Mouse (Mus musculus): ENCODE results near the gene Sumo1. TPM values are rescaled to one million over a fixed set of nuclear protein-coding genes. Genes with fewer than 3 reads are reported as not detected.

The Sumo1 gene
- polyA plus RNA-seq, 1 experiment from 2014 or later = 307 TPM

DNA sequence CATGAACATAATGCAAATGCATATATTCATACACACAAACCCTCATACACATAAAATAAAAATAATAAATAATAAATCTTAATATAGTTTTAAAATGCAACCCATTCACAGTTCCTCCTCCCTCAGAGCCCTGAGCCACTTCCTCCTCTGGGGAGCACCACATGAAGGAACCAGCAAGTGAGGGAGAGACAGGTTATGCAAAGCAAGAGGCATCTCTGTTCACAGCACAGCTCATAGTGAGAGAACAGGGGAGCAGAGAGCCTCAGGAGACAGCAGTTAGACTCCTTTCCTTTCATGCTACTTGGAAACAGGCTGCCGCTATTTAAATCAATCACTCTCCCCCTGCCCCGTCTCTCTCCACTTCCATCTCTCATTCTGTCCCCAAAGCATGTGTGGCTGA, 107.1 kb downstream of the Sumo1 start:
- H3K4me3 ChIP-seq (ENCODE audit: low read length) = no peak overlapping the region
- 57% methylated on average over 2 of the region's 2 CpGs for WGBS
- no peaks in the 10 kb centered on the region for H3K27me3 ChIP-seq (replicated peaks; ENCODE audit: control insufficient read depth, insufficient read depth, low read length)
- no peaks in the 10 kb centered on the region; the same call in 1 of the 2 replicates for H3K4me1 ChIP-seq (ENCODE audit: control insufficient read depth, insufficient read depth, low read depth, low read length)
- no peak overlapping the region for H3K4me2 ChIP-seq (ENCODE audit: low read length)
- no peak overlapping the region for H3K9ac ChIP-seq (ENCODE audit: low read depth, low read length)
- 0 out of 2 replicates have a peak, but pooled peaks cover 2% of the 10 kb centered on the region for H3K9me3 ChIP-seq (ENCODE audit: control insufficient read depth, low read length)
- H3K36me3 ChIP-seq (ENCODE audit: control insufficient read depth, insufficient read depth, low read length) = no peaks in the 10 kb centered on the region
- H3K27ac ChIP-seq (ENCODE audit: low read depth, low read length) = no peak overlapping the region
- ATAC-seq = no peak

DNA sequence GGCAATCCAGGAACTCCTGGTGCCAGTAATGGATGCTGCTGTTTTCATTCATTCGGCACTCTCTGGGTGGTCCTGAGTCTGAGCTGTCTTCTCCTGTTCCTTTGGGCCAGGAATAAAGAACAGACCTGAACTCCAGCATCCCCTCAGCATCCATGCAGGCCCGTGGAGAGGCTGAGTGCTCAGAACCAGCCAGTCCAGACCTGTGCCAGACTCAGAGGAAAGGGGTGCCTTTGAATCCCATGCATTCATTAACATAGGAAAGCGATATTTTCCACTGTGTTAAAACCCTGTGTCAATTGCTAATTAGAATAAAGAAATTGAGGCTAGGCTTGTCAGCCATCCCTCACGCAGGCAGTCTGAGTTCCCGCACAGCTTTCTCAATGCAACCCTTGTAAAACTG, 116.9 kb downstream of the Sumo1 start:
- no peaks in the 10 kb centered on the region for H3K9me3 ChIP-seq (ENCODE audit: control insufficient read depth, low read length)

DNA sequence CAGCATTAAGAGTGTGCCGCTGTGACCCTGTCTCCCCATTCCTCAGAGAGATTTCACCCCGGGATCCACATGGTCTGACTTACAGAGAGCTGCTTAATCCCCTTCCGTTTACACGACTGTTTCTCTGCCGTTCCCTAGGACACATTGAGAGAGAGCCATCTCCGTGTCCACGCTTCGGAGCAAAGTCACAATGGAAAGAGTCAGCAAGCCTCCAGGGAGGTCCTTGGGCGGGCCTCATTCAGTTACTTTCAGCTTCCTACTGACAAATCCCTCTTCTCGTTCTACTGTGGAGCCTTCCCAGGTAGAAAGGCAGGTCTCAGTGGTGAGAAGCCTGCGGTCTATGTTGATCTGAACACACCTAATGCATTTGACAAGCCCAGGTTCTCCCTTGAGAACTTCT, 119.6 kb downstream of the Sumo1 start:
- Histone ChIP-seq H3K4me2 (ENCODE audit: low read length) (no peak overlapping the region), H3K27ac (ENCODE audit: low read depth, low read length) (no peak overlapping the region), H3K27me3 (replicated peaks; ENCODE audit: control insufficient read depth, insufficient read depth, low read length) (no peaks in the 10 kb centered on the region), H3K4me3 (ENCODE audit: low read length) (no peak overlapping the region), H3K36me3 (ENCODE audit: control insufficient read depth, insufficient read depth, low read length) (no peaks in the 10 kb centered on the region), H3K9ac (ENCODE audit: low read depth, low read length) (no peak overlapping the region), H3K9me3 (ENCODE audit: control insufficient read depth, low read length) (no peaks in the 10 kb centered on the region), H3K4me1 (ENCODE audit: control insufficient read depth, insufficient read depth, low read depth, low read length) (no peaks in the 10 kb centered on the region)
- WGBS = 69% methylated on average over 11 of the region's 11 CpGs
- ATAC-seq = no peak

More for the DNA sequence above, 116.9 kb downstream of the Sumo1 start:
- H3K27me3 ChIP-seq (replicated peaks; ENCODE audit: control insufficient read depth, insufficient read depth, low read length) = no peaks in the 10 kb centered on the region
- no peaks in the 10 kb centered on the region for H3K36me3 ChIP-seq (ENCODE audit: control insufficient read depth, insufficient read depth, low read length)
- no peak overlapping the region for H3K4me2 ChIP-seq (ENCODE audit: low read length)
- peak; percentile 72 for ATAC-seq
- no peak overlapping the region for H3K9ac ChIP-seq (ENCODE audit: low read depth, low read length)
- H3K27ac ChIP-seq (ENCODE audit: low read depth, low read length) = no peak overlapping the region
- H3K4me1 ChIP-seq (ENCODE audit: control insufficient read depth, insufficient read depth, low read depth, low read length) = no peaks in the 10 kb centered on the region
- WGBS = 23% methylated on average over 5 of the region's 5 CpGs
- H3K4me3 ChIP-seq (ENCODE audit: low read length) = no peak overlapping the region

DNA sequence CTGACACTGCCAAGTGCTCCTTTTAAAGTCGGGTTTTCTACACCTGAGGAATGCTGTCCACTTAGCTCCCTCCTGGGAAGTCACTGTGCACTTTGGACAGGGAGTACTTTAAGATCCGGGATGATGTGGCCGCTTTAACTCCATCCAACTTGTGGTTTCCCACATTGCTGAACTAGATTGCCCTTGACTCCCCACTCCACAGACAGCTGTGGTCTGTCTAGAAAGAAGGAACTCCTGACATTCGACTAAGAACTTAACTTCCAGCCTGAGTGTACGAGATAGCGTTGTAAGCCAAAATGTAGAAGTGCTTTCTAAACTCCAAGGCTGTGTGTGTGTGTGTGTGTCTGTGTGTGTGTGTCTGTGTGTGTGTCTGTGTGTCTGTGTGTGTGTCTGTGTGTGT, 120.4 kb downstream of the Sumo1 start:
- Histone ChIP-seq H3K4me2 (ENCODE audit: low read length) (no peak overlapping the region), H3K4me1 (ENCODE audit: control insufficient read depth, insufficient read depth, low read depth, low read length) (no peaks in the 10 kb centered on the region), H3K27me3 (replicated peaks; ENCODE audit: control insufficient read depth, insufficient read depth, low read length) (no peaks in the 10 kb centered on the region), H3K9ac (ENCODE audit: low read depth, low read length) (no peak overlapping the region), H3K27ac (ENCODE audit: low read depth, low read length) (no peak overlapping the region), H3K9me3 (ENCODE audit: control insufficient read depth, low read length) (no peaks in the 10 kb centered on the region), H3K4me3 (ENCODE audit: low read length) (no peak overlapping the region), H3K36me3 (ENCODE audit: control insufficient read depth, insufficient read depth, low read length) (no peaks in the 10 kb centered on the region)
- no peak for ATAC-seq
- WGBS = 81% methylated on average over 6 of the region's 6 CpGs

DNA sequence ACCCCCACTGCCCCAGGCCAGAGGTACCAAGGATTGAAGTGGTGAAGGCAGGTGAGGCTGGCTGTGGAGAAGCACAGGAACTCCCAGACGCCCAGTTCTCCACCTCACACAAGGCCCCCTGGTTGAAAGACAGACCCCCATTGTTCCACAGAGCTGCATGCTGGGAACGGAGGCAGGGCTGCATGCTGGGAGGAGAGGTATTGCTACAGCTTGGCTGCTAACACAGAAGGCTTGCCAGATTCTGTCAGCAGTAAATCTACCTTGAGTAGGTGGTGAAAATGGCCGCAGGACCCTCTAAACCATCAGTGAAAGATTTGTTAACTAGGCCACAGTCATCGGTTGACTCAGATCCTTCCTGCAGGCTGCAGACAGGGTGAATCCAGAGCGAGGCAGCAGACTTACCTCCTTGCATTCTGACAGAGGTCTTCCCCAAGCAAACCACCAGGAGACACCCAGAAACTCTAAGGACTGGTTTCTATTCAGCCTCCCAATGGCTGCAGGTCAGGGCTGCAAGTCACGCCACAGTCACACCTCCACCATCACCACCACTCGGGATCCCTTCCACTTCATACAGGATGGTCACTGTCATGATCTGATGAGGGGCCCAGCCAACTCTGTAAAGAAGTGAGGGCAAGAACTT, 121.5 kb downstream of the Sumo1 start:
- Histone ChIP-seq H3K27me3 (replicated peaks; ENCODE audit: control insufficient read depth, insufficient read depth, low read length) (no peaks in the 10 kb centered on the region), H3K4me1 (ENCODE audit: control insufficient read depth, insufficient read depth, low read depth, low read length) (no peaks in the 10 kb centered on the region), H3K36me3 (ENCODE audit: control insufficient read depth, insufficient read depth, low read length) (no peaks in the 10 kb centered on the region), H3K4me2 (ENCODE audit: low read length) (no peak overlapping the region), H3K4me3 (ENCODE audit: low read length) (no peak overlapping the region), H3K9me3 (ENCODE audit: control insufficient read depth, low read length) (no peaks in the 10 kb centered on the region), H3K9ac (ENCODE audit: low read depth, low read length) (no peak overlapping the region), H3K27ac (ENCODE audit: low read depth, low read length) (no peak overlapping the region)
- WGBS = 56% methylated on average over 7 of the region's 7 CpGs
- 0 out of 2 replicates have a peak, but pooled peaks have one; percentile 32 for ATAC-seq

DNA sequence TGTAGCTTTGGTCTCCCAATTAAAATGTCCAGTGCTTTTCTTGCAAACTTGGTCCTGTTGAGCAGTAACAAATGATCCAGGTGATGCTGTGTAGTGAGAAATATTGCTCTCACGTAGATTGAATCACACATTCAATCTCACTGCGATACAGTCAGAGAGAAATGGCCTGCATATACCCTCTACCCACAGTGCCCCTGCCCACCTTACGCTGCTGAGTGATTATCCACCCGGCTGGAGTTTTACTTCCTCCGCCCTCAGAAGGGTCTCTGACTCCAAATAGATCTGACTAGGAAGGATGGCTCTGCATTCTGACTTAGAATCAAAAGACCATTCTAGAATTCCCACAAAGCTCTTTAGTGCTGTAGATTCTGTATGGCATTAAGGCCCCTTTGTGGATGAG, 122.1 kb downstream of the Sumo1 start:
- Histone ChIP-seq H3K9me3 (ENCODE audit: control insufficient read depth, low read length) (no peaks in the 10 kb centered on the region), H3K4me3 (ENCODE audit: low read length) (no peak overlapping the region), H3K36me3 (ENCODE audit: control insufficient read depth, insufficient read depth, low read length) (no peaks in the 10 kb centered on the region), H3K9ac (ENCODE audit: low read depth, low read length) (no peak overlapping the region), H3K4me2 (ENCODE audit: low read length) (no peak overlapping the region), H3K27ac (ENCODE audit: low read depth, low read length) (no peak overlapping the region), H3K4me1 (ENCODE audit: control insufficient read depth, insufficient read depth, low read depth, low read length) (no peaks in the 10 kb centered on the region), H3K27me3 (replicated peaks; ENCODE audit: control insufficient read depth, insufficient read depth, low read length) (no peaks in the 10 kb centered on the region)
- WGBS = 72% methylated on average over 5 of the region's 5 CpGs
- no peak for ATAC-seq

DNA sequence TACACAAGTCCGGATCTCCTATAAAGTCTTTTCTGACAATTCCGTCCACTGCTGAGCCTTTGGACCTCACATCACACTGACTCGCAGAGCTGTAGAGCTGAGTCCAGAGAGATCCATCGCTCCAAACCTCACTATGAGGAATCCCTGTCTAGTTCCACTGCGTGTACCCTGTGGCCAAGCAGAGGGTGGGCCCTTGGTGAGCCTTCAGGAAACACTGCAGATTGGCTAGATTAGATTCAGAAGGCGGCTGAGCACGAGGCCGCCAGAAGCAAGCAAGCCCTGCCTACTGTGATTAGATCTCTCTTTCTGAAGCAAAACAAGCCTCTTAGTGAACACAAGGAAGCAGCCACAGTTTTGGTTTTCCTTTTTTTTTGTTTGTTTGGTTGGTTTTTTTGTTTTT, 126.7 kb downstream of the Sumo1 start:
- Histone ChIP-seq H3K4me1 (ENCODE audit: control insufficient read depth, insufficient read depth, low read depth, low read length) (no peaks in the 10 kb centered on the region), H3K9me3 (ENCODE audit: control insufficient read depth, low read length) (no peaks in the 10 kb centered on the region), H3K9ac (ENCODE audit: low read depth, low read length) (no peak overlapping the region), H3K4me3 (ENCODE audit: low read length) (no peak overlapping the region), H3K4me2 (ENCODE audit: low read length) (no peak overlapping the region), H3K27me3 (replicated peaks; ENCODE audit: control insufficient read depth, insufficient read depth, low read length) (no peaks in the 10 kb centered on the region), H3K27ac (ENCODE audit: low read depth, low read length) (no peak overlapping the region), H3K36me3 (ENCODE audit: control insufficient read depth, insufficient read depth, low read length) (no peaks in the 10 kb centered on the region)
- 88% methylated on average over 8 of the region's 8 CpGs for WGBS
- ATAC-seq = no peak

DNA sequence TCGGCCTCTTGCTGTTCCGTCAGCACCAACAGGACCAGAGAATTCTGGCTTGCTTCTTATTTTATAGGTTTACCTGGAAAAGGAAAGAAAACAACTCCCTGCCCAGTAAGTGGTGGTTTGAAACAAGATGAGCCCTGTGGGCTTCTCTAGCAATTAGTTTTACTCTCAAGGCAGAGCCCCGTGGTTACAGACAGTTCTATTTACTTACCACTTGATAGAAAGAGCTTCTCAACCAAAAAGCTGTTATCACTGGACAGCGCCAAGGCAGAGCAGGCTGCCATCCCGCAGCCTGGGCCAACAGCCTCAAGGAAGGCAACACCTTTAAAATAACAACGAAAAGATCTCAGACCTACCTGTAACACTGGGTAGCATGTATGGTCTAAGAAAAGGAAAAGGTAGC, 128.4 kb downstream of the Sumo1 start:
- no peak for ATAC-seq
- no peak overlapping the region for H3K4me2 ChIP-seq (ENCODE audit: low read length)
- no peaks in the 10 kb centered on the region for H3K9me3 ChIP-seq (ENCODE audit: control insufficient read depth, low read length)
- WGBS = 78% methylated on average over 6 of the region's 6 CpGs
- no peaks in the 10 kb centered on the region for H3K36me3 ChIP-seq (ENCODE audit: control insufficient read depth, insufficient read depth, low read length)
- no peak overlapping the region for H3K27ac ChIP-seq (ENCODE audit: low read depth, low read length)
- H3K4me3 ChIP-seq (ENCODE audit: low read length) = no peak overlapping the region
- no peaks in the 10 kb centered on the region for H3K4me1 ChIP-seq (ENCODE audit: control insufficient read depth, insufficient read depth, low read depth, low read length)
- no peak overlapping the region for H3K9ac ChIP-seq (ENCODE audit: low read depth, low read length)
- no peaks in the 10 kb centered on the region for H3K27me3 ChIP-seq (replicated peaks; ENCODE audit: control insufficient read depth, insufficient read depth, low read length)

DNA sequence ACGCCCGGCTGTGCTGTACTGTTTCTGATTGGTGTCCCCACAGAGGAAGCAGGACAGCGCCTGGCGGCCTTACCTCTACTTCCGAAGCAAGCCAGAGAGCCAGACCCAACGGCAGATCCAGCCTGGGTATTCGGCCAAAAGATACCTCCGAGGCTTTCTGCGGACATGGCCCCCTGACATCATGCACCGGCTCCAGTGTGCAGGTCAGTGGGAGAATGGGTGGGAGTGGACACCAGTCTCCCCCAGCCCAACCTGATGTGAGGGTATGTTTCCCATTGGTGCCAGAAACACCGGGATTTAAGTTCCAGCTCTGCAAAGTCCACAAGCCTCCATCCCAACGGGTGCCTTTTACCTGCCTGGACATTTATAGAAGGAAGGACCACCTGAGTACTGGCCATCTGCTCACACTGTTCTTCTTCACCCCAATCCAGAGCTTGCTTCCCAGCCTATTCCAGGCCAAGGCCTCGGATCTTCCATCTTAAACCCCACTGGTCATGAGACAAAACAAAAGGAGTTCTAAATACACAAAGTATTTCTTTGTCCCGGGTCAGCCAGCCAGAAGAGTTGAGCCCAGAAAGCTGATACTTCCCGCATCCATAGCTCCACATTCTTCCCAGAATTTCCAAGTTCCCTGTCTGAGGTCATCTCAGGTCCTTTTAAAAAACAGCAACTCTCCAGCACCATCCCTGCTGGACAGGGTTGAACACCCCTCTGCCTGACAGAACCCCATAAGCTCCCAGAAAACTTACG, 129.2 kb downstream of the Sumo1 start:
- no peak overlapping the region for H3K9ac ChIP-seq (ENCODE audit: low read depth, low read length)
- WGBS = 83% methylated on average over 16 of the region's 16 CpGs

More for the DNA sequence above, 129.2 kb downstream of the Sumo1 start:
- H3K36me3 ChIP-seq (ENCODE audit: control insufficient read depth, insufficient read depth, low read length) = no peaks in the 10 kb centered on the region
- no peaks in the 10 kb centered on the region for H3K9me3 ChIP-seq (ENCODE audit: control insufficient read depth, low read length)
- H3K4me1 ChIP-seq (ENCODE audit: control insufficient read depth, insufficient read depth, low read depth, low read length) = no peaks in the 10 kb centered on the region
- no peak for ATAC-seq
- no peaks in the 10 kb centered on the region for H3K27me3 ChIP-seq (replicated peaks; ENCODE audit: control insufficient read depth, insufficient read depth, low read length)
- H3K27ac ChIP-seq (ENCODE audit: low read depth, low read length) = no peak overlapping the region
- H3K4me2 ChIP-seq (ENCODE audit: low read length) = no peak overlapping the region
- no peak overlapping the region for H3K4me3 ChIP-seq (ENCODE audit: low read length)
